Mouse (Mus musculus) bone marrow, adult 2 months (tissue): Measurements from ENCODE around the gene Gtf3a.

Experiments
- CTCF ChIP-seq: fragments of 200-500 bp; IDR thresholded peaks from 2 replicates; pipeline ENCODE4 v1.5.1; 2011; ENCODE audit warnings: low read length, control low read depth; ENCODE audit not compliant: control insufficient read depth, insufficient read depth
- POLR2A ChIP-seq: fragments of 200-500 bp; IDR thresholded peaks from 2 replicates; pipeline ENCODE4 v1.6.1; 2011; ENCODE audit warnings: low read depth, mild to moderate bottlenecking, control low read depth, low read length, borderline replicate concordance; ENCODE audit not compliant: control insufficient read depth

GRCm38 (mm10) chr5:146931422-146931821 is 17.0 kb upstream of the Gtf3a start:
- TF ChIP-seq CTCF (no peak), POLR2A (no peak)
